In the genomic region with DNA sequence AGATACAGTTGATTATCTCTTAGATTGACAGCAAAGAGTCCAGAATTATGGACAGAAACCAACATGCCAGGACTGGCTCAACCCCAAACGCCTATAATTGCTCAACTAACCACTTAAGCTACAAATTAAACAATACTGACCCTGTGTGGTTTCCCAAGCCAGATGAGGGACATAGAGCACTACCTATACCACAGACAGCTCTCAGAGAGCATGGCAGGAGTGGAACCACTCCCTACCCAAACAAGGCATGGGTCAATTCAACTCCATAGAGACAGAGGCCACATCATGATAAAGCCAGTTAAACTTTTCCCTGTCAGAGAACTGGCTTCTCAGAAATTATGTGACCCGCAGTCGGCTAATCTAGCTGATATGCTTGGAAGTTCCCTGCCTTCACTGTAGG, we compare ENCODE assay signal across 19 mouse cellular contexts.
DNase-seq lines count a peak whose midpoint lies in the region; ATAC-seq and TF ChIP-seq lines count a peak whose summit lies in the region.
"Had no signal": no experiment of that assay in that cellular context is flagged by ENCODE, and none has a peak within 500 bp of the region (broad histone marks: within the 10 kb centered on the region; RNA-seq: fewer than 3 reads in every experiment).

No protein-coding gene starts in this region.

- WGBS in intestine, embryonic 15.5 days: 70% methylated on average over 3 of the region's 3 CpGs
- 49% methylated on average over 3 of the region's 3 CpGs for WGBS in intestine, postnatal 0 days
- 64% methylated on average over 3 of the region's 3 CpGs for WGBS in stomach, embryonic 15.5 days
- WGBS in heart, embryonic 12.5 days: 57% methylated on average over 3 of the region's 3 CpGs

- H3K27ac ChIP-seq in intestine, embryonic 15.5 days: no peak overlapping the region
- H3K27ac ChIP-seq in intestine, postnatal 0 days (ENCODE audit: low read depth, low read length): no peak overlapping the region
- H3K27ac ChIP-seq in stomach, embryonic 15.5 days: no peak overlapping the region
- no peak overlapping the region for H3K27ac ChIP-seq in heart, embryonic 12.5 days (ENCODE audit: poor library complexity, severe bottlenecking)
- H3K27ac ChIP-seq: embryonic facial prominence, embryonic 10.5 days; embryonic facial prominence, embryonic 12.5 days; forebrain, embryonic 13.5 days; forebrain, embryonic 15.5 days had no signal

- no peak overlapping the region for H3K9ac ChIP-seq in intestine, embryonic 15.5 days
- no peak overlapping the region for H3K9ac ChIP-seq in intestine, postnatal 0 days (ENCODE audit: low read depth, low read length)
- H3K9ac ChIP-seq in stomach, embryonic 15.5 days: no peak overlapping the region
- H3K9ac ChIP-seq in heart, embryonic 12.5 days: no peak overlapping the region
- H3K9ac ChIP-seq: embryonic facial prominence, embryonic 12.5 days; forebrain, embryonic 13.5 days; forebrain, embryonic 15.5 days had no signal

- DNase-seq in lung, postnatal 25 days (ENCODE audit: low spot score): peak; percentile 23
- DNase-seq in lung, postnatal 10 days: no peak
- peak; percentile 31 for DNase-seq in 416B (ENCODE audit: low read depth)
- DNase-seq in left cerebral cortex, postnatal 10 days (ENCODE audit: extremely low spot score in 1 of 2, low spot score in 2 of 2): no peak
- DNase-seq: adrenal gland, adult 8-10 months; adrenal gland, postnatal 14 days; adrenal gland, postnatal 36 days; cerebellum, adult 11-12 months; cerebellum, adult 2 months; cerebellum, adult 9-10 months; cerebellum, postnatal 25 days had no signal

- H3K4me1 ChIP-seq in intestine, embryonic 15.5 days (replicated peaks): no peaks in the 10 kb centered on the region
- no peaks in the 10 kb centered on the region for H3K4me1 ChIP-seq in intestine, postnatal 0 days (replicated peaks; ENCODE audit: control insufficient read depth, insufficient read depth, low read length)
- H3K4me1 ChIP-seq in stomach, embryonic 15.5 days: no peaks in the 10 kb centered on the region
- no peaks in the 10 kb centered on the region for H3K4me1 ChIP-seq in heart, embryonic 12.5 days (replicated peaks)
- H3K4me1 ChIP-seq: embryonic facial prominence, embryonic 10.5 days; embryonic facial prominence, embryonic 12.5 days; forebrain, embryonic 13.5 days; forebrain, embryonic 15.5 days had no signal

- no peak overlapping the region for H3K4me3 ChIP-seq in intestine, embryonic 15.5 days (replicated peaks)
- no peak overlapping the region for H3K4me3 ChIP-seq in intestine, postnatal 0 days (ENCODE audit: low read depth, low read length)
- H3K4me3 ChIP-seq in stomach, embryonic 15.5 days (replicated peaks): no peak overlapping the region
- H3K4me3 ChIP-seq in heart, embryonic 12.5 days: no peak overlapping the region
- H3K4me3 ChIP-seq: embryonic facial prominence, embryonic 10.5 days; embryonic facial prominence, embryonic 12.5 days; forebrain, embryonic 13.5 days; forebrain, embryonic 15.5 days had no signal

- TF ChIP-seq CTCF in intestine, postnatal 0 days (IDR thresholded peaks at IDR 0.05; ENCODE audit: low read depth): no peak

- no peaks in the 10 kb centered on the region for H3K9me3 ChIP-seq in intestine, embryonic 15.5 days
- no peaks in the 10 kb centered on the region for H3K9me3 ChIP-seq in intestine, postnatal 0 days (ENCODE audit: control insufficient read depth)
- no peaks in the 10 kb centered on the region for H3K9me3 ChIP-seq in stomach, embryonic 15.5 days
- no peaks in the 10 kb centered on the region for H3K9me3 ChIP-seq in heart, embryonic 12.5 days (replicated peaks)
- H3K9me3 ChIP-seq: embryonic facial prominence, embryonic 10.5 days; embryonic facial prominence, embryonic 12.5 days; forebrain, embryonic 13.5 days; forebrain, embryonic 15.5 days had no signal

- H3K36me3 ChIP-seq in intestine, embryonic 15.5 days: no peaks in the 10 kb centered on the region
- H3K36me3 ChIP-seq in intestine, postnatal 0 days (ENCODE audit: control insufficient read depth, insufficient read depth): no peaks in the 10 kb centered on the region
- no peaks in the 10 kb centered on the region for H3K36me3 ChIP-seq in stomach, embryonic 15.5 days
- H3K36me3 ChIP-seq in heart, embryonic 12.5 days: no peaks in the 10 kb centered on the region
- H3K36me3 ChIP-seq: embryonic facial prominence, embryonic 10.5 days; embryonic facial prominence, embryonic 12.5 days; forebrain, embryonic 15.5 days had no signal

- no peak overlapping the region for H3K4me2 ChIP-seq in intestine, embryonic 15.5 days (replicated peaks)
- H3K4me2 ChIP-seq in intestine, postnatal 0 days (replicated peaks; ENCODE audit: low read depth): no peak overlapping the region
- no peak overlapping the region for H3K4me2 ChIP-seq in stomach, embryonic 15.5 days
- no peak overlapping the region for H3K4me2 ChIP-seq in heart, embryonic 12.5 days
- H3K4me2 ChIP-seq: embryonic facial prominence, embryonic 12.5 days; forebrain, embryonic 13.5 days; forebrain, embryonic 15.5 days had no signal

- H3K27me3 ChIP-seq in intestine, embryonic 15.5 days (replicated peaks): no peaks in the 10 kb centered on the region
- no peaks in the 10 kb centered on the region for H3K27me3 ChIP-seq in intestine, postnatal 0 days (replicated peaks; ENCODE audit: control insufficient read depth, insufficient read depth, low read length)
- no peaks in the 10 kb centered on the region for H3K27me3 ChIP-seq in stomach, embryonic 15.5 days (replicated peaks)
- no peaks in the 10 kb centered on the region for H3K27me3 ChIP-seq in heart, embryonic 12.5 days (replicated peaks)
- H3K27me3 ChIP-seq: embryonic facial prominence, embryonic 12.5 days; forebrain, embryonic 13.5 days; forebrain, embryonic 15.5 days had no signal

- intact Hi-C loops in left cerebral cortex, postnatal 10 days (cut with DNase I): no loop called here

- peak; percentile 31; the same call in 1 of the 2 replicates for ATAC-seq in intestine, embryonic 15.5 days
- ATAC-seq in intestine, postnatal 0 days: no peak
- ATAC-seq in stomach, embryonic 15.5 days (ENCODE audit: insufficient read depth, low FRiP score, low read depth): peak; percentile 66; the same call in 1 of the 2 replicates
- ATAC-seq in heart, embryonic 12.5 days (ENCODE audit: insufficient number of reproducible peaks, low FRiP score): no peak
- ATAC-seq: forebrain, embryonic 13.5 days; forebrain, embryonic 15.5 days had no signal

Comparison
In these comparisons a context has a peak if more than half of its experiments do, and no peak if none do; other contexts are left out.
1. ATAC-seq: peak in intestine, embryonic 15.5 days (single experiment) and stomach, embryonic 15.5 days (single experiment); none in intestine, postnatal 0 days (single experiment) and heart, embryonic 12.5 days (single experiment).
2. DNase-seq: peak in lung, postnatal 25 days (single experiment) and 416B (single experiment); none in lung, postnatal 10 days (single experiment) and left cerebral cortex, postnatal 10 days (0 of 2).